Mouse (Mus musculus): Measurements from ENCODE around the gene Ptpn3.

Ptpn3 gene

GRCm38 (mm10) chr4:57301410-57302313 lies at the start of gene Ptpn3:
Ptpn3 (minus strand) TSS chr4:57301837.
- peak in 1 of 2 experiments; percentile 18 for DNase-seq (ENCODE audit: low spot score in 2 of 2)

- DNase-seq (ENCODE audit: low spot score in 2 of 2): no peak
Measured at GRCm38 (mm10) chr4:57350541-57350940, 48.9 kb upstream of the Ptpn3 start.

- no peak for DNase-seq (ENCODE audit: low spot score in 2 of 2)
Measured at GRCm38 (mm10) chr4:57343996-57344395, 42.4 kb upstream of the Ptpn3 start.

DNA sequence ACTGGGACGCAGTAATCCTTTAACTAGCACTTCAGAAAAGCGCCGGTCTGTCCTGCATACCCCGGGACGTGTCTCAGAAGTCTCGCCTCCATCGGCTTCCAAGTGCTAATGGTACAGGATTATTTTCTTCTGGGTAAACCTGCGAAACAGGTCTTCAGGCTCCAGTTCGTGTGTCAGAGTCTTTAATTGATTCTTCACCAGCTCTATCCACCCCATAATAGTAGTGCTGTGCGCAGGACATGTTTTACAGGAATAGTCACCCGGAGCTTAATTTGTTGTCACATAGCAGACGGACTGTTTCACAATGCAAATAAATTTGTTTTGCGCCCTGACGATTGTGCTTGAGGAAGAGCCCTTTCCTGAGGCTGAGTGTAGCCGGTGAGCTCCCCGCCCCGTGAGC lies 37.3 kb upstream of the Ptpn3 start:
- DNase-seq (ENCODE audit: low spot score in 2 of 2): no peak

DNA sequence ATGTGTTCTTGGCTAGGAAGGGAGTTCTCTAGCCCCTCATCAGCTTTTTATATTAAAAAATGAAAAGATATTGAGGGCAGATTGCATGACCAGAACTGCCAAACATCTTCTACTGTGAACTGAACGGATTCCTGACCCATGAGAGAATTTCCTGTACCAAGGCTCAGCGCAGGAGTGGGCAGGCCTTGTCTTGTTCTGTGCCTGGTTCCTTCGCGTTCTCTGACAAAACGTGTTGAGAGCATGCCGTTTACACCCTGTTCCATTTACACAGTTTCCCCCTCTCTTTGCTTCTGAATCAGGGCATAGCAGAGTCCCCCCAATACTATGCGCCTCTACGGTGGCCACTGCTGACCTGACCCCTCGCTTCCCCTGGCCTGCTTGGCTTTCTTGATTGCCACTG lies 36.4 kb upstream of the Ptpn3 start:
- DNase-seq (ENCODE audit: low spot score in 2 of 2): no peak

DNA sequence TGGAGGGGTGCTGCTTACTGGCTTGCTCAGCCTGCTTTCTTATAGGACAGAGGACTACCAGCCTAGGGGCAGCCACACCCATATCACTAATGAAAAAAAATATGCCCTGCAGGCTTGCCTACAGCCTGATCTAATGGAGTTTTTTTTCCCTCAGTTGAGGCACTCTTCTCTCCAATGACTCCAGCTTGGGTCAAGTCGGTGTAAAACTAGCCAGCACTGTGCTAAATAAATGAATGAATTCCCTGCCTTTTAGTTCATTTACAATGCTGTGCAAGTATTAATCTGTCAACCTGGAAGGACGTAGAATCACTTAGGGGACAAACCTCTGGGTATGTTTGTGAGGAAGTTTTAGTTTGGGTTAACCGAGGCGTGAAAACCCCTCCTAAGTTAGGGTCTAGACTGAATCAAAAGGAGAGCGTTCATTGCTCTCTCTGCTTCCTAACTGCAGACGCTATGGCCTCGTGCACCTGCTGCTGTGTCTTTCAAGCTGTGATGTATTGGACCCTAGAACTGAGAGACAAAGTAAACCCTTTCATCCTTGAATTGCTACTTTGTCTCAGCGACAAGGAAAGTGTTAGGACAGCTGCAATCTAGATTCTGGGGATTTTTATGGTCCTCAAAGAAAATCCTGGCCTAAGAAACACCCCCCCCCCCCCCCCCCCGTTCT lies 33.5 kb upstream of the Ptpn3 start:
- no peak for DNase-seq (ENCODE audit: low spot score in 2 of 2)

GRCm38 (mm10) chr4:57333926-57334548 lies 32.4 kb upstream of the Ptpn3 start:
- no peak for DNase-seq (ENCODE audit: low spot score in 2 of 2)

DNA sequence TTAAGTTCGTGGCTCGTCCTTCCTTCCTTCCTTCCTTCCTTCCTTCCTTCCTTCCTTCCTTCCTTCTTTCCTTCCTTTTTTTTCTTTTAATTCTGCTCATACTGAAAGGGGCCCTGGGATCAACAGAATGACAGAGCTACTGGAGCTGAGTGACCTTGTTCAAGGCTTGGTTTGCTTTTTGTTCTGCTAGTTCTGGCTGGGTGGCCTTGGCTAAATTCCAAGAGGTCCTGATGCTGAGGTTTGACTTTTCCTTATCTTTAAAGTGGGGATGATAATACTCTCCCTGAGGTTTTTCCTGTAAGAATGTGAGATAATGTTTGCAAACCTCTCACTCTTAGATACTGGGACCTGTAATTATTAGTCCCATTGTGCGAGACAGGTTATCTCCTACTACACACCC lies 30.9 kb upstream of the Ptpn3 start:
- DNase-seq (ENCODE audit: low spot score in 2 of 2): no peak

DNA sequence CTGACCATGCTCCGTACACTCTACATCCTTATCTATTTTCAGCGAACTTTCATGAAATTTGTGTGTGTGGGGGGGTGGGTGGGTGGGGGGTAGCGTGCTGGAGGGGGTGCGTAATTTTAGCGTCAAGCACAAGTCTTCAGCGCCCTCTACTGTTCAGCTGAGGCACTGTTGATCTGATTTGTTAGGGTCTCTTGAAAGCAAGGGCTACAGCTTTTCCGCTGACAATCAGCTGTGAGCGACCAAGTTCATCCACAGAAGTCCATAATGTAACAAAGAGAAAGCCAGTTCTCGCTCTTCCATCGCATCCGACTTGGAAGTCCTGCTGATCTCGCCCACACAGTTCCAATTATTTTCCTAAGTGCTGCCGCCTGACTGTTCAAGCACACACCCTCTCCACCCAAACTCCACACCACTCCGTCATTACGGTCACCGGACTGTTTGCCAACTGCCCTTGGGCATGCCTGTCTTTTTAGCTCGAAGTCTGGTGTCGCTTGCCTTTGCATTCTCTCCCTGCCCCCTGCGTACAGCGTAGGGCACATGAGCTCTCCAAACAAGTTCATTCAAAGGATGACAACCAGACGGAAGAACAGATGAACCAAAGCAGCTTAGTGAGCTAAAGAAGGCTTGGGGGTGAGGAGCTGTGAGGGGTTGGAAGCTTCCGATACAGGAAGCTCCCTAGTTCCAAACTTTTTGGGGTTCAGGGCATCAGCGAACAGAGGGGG lies 19.1 kb upstream of the Ptpn3 start:
- no peak for DNase-seq (ENCODE audit: low spot score in 2 of 2)

- DNase-seq (ENCODE audit: low spot score in 2 of 2): no peak
Measured at GRCm38 (mm10) chr4:57318525-57319212, 17.0 kb upstream of the Ptpn3 start.

GRCm38 (mm10) chr4:57312256-57313166 lies 10.9 kb upstream of the Ptpn3 start:
- DNase-seq (ENCODE audit: low spot score in 2 of 2): no peak

DNA sequence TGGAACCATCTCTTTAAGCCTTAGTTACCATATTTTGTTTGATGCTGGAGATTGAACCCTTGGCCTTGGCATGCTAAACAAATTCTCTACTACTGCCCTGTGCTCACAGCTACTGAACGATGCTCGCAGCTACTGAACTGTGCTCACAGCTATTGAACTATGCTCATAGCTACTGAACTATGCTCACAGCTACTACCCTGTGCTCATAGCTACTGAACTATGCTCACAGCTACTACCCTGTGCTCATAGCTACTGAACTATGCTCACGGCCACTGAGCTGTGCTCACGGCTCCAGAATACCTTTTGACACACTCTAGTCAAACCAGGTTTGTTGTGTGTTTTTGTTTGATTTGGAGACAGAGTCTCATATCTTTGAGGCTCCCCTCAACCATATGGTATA lies 10.1 kb upstream of the Ptpn3 start:
- no peak for DNase-seq (ENCODE audit: low spot score in 2 of 2)

DNA sequence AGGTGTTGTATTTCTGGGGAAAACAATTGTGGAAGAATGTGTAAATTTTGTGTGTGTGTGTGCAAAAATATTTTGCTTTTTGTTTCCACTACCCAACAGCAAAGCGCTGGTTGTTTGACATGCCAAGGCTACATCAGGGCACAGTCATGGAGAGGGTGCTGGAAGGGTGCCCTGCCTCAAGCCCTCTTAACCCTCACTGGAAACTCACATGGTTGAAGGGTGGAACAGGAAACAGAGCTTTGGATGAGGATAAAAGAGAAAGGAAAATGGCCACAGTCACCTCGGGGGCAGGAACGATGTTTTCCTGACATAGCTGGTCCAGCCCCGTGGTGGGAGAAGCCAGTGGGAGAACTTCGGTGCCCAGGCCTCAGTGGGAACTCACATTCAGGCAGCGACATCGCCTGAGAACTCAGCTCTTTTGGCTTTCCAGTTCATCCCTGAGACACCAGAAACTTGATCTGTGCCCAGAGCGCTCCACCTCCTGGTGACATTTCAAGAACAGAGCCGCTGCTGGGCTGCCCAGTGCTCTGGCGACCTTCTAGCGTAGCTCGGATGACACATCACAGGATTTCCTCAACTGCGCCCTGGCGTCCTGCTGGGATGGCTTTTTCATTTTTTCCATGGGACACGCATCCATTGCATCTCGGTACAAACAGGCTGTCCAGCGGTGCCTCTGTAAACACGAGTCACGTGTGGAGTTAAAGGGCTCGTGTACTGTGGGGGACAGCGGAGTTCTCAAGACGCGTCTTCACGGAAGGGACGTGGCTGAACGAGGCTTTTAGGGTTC lies 6.8 kb upstream of the Ptpn3 start:
- DNase-seq (ENCODE audit: low spot score in 2 of 2): no peak

DNA sequence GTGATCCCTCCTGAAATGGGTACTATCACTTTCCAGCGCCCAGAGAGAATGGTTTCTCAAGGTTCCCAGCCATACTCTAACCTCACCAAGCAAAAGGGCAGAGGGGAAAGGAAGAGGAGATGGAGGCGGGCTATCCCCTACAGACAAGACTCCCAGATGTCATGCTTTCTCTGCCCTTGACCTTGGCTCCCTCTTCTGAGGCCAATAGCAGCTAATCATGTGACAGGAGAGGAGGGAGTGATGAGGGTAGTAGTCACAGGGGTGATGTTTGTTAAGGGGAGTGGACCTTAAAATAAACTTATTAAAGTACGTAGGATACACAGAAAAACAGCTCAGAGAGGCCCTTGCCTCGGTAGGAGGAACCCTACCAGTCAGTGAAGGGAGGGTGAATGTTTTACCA lies 6.1 kb upstream of the Ptpn3 start:
- DNase-seq (ENCODE audit: low spot score in 2 of 2): no peak

DNA sequence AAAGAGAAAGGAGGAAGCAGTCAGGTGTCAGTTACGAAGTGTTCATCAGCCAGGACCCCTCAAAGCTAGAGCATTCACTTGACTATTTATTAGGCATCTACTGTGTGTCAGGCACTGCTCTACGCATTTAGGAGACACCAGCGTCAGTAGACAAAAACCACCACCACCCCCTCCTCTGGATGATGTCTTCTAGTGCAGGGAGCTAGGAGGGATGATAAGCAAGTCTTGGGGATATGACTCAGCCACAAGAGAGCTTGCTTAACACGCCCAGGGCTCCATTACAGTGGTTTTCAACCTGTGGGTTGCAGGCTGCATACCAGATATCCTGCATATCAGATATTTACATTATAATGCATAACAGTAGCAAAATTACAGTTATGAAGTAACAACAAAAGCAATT lies 4.6 kb upstream of the Ptpn3 start:
- peak; percentile 34 to 50 for DNase-seq (ENCODE audit: low spot score in 2 of 2)

DNA sequence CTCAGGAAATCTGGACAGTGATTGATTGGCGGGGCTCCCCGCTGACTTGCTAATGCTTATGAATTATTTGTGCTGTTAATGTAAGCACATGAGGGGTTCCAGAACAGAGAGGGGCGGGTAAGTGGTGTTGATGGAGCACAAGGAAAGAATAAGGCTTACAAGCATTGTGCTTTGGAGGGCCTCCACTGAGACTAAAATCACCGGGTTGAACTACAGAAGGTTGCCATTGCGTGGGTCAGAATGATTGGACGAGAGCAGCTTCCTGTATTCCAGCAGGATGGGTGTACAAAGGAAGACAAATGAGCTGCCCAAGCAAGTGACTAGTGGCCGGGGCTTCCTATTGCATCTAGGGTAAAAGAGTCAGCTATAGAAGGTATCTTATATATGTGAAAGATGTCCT lies 4.0 kb upstream of the Ptpn3 start:
- DNase-seq (ENCODE audit: low spot score in 2 of 2): no peak

DNA sequence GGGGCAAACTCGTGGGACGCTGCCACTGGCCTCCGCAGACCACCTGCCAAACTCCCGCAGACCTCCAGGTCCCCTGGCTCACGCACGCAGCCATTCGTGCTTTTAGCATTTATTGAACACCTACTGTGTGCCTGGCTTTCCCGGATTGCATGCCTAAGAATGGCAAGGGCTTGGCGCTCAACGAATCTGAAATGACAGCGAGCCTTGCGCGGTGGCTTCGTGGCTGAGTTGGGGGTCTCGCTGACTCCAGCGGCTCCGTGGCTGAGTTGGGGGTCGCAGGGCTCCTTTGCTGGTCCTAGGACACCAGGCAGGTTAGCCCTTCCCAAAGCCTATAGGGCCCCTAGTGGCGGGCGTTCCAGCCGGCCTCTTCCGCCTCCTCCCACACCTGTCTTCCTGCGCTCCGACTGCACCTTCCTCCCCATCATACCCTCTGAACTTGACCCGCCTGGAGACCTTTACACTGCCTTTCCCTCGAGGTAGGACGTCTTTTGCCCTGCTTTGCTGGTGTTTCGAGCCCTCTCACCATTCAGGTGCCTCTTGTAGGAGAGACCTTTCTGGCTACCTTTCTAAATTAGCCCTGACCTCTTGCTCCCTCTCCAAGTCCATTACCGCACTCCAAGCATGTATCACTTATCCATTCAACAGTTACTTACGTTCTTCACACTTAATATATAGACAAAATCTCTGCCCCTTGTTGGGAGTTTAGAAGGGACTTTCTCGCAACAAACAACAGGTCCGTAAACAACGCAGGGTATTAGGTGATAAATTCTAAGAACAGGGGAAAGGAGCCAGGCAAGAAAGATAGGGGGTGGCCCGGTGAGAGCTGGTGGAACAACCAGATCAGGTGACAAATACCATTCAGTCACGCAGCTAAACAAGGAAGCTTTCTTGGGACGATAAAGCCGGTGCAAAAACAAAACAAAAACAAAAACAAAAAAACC lies 898 bp downstream of the Ptpn3 start:
- no peak for DNase-seq (ENCODE audit: low spot score in 2 of 2)

- peak; percentile 26 to 37 for DNase-seq (ENCODE audit: low spot score in 2 of 2)
Measured at GRCm38 (mm10) chr4:57299701-57300468, 1.8 kb downstream of the Ptpn3 start.

All from natural killer cell, adult 2 months (primary cell).